Mouse (Mus musculus): ENCODE measurements around the gene Abraxas2.
A peak's percentile ranks its signal among the peaks of the same experiment; 100 is the strongest.

The Abraxas2 gene

GRCm38 (mm10) chr7:132859042-132859958 is at the start of gene Abraxas2:
Gene Abraxas2, plus strand, starts transcription at chr7:132859225.
- DNase-seq = peak; percentile 90 to 91

DNA sequence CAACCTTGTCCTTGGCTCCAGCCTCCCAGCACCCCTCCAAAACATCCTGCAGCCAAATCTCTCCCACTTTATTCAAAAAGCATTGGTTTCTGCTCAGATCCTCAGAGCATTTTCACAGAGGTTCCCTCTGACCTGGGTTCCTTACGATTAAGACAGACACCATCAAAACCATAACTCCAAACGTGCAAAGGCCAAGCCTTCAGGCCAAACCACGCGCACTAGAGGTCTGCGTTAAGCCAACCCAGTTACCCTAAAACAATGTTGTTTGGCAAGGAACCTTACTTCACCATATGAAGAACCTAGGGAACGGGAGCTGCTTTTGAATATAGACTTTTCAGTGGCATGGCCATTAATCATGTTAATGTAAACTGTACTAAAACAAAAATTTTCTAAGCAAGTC is 49.3 kb upstream of the Abraxas2 start:
- DNase-seq = no peak

DNA sequence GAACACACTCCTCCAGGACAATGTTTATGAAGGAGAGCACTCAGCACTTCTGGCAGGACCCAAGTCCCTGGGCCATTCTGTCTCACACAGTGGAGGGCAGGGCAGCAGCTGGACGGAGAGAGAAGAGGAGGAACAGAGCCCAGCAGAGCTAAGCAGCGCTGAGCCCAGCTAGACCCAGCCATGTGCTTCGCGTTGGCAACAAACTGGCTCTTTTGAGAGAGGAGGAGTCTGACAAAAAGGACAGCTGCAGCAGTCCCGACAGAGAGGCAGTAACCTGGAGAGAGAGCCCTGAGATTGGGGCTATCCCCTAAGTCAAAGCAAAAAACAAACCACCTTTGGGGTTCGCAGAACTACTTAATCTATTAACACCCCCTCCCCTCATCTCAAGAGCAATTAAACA is 48.7 kb upstream of the Abraxas2 start:
- peak; percentile 24 to 40 for DNase-seq

DNA sequence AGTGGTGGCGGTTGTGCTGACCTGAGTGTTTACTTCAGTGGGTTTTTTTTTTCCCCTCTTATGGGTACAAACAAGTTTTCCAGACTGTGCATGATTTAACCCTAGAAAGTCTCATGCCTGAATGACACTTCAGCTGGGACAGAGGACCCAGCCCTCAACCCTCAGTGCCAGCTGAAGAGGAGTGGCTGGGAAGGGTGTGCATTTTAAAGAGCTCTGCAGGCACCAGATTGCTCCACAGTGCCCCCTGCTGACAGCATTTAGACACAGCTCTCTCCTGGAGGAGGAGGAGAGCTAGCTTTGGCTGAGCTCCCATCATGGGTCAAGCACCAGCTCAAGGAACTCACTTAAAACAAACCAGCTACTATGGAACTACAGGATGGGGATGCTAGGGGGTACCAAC is 48.1 kb upstream of the Abraxas2 start:
- peak; percentile 90 to 91 for DNase-seq

GRCm38 (mm10) chr7:132811716-132812618 is 47.1 kb upstream of the Abraxas2 start:
- peak; percentile 49 to 51 for DNase-seq

DNA sequence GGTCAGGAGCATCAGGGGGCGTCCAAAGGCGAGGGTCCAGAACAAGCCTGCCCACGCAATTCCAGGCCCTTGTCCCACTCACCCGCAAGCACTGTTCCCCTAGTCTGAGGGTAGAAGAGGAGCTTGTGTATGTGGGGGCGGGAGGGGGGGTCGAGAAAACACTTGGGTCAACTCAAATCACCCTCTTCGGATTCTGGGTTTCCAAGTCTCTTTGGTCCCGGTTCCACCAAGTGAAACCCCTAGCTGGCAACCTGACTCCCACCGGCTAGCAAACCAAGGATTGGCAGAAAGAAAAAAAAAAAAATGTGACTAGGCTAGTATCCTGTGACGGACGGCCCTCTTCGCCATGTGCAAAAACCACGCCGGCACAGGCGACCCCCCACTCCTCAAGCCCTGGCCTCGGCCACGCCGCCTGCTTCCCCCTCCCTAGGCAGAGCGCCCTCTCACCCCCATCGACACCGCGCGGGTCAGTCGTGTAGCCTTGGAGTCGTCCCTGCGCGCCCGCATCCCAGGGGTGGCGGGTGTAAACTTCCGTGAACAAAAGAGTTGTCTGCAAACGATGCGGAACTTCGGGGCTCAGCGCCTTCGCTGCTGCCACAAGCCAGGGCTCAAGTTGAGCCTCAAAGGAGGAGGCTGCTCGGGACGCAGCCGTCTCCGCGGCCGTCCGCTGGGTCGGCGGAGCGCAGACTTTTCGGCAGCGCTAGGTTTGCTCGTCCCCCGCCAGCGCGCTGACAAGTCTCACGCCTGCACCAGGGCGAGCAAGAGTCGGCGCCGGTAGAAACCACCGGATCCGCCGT is 46.2 kb upstream of the Abraxas2 start:
- DNase-seq = peak in 1 of 2 experiments; percentile 73

GRCm38 (mm10) chr7:132813416-132814088 is 45.5 kb upstream of the Abraxas2 start, which contains the start of gene Fam53b:
Gene Fam53b, minus strand, starts transcription at chr7:132813886.
- DNase-seq = peak; percentile 69 to 75

DNA sequence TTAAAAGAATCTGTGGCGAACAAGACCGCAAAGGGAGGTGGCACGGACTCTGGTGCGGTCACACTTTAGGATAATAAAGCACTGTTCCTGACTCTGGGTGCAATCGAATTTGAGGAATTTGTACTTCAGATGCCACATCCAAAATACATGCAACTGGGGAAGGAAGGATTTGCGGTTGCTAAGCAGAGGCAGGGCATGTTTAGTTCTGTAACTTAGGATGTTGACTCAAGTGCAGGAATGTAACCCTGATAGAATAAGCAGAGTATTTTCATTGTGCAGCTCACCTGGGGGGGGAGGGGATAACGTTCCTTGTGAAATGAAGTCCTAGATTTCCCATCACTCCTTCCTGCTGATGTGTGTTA is 45.0 kb upstream of the Abraxas2 start:
- DNase-seq = no peak

DNA sequence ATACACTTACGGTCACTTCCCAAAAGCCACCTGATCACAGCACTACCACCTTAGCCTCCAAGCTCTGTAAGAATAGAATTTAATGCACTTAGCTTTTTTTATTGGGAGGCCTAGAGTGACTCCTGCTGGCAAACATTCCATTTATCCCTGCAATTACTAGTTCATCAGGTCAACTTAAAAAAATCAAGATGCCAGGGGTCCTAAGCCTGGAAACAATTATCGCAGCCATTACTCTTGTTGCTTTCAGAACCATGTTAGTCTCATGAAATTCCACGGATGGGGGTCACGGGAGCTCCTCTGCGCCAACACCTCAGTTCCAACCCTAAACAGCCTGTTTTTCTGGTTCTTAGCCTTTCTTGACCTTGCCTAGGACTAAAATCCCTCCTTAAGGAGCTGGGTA is 43.9 kb upstream of the Abraxas2 start:
- no peak for DNase-seq

GRCm38 (mm10) chr7:132816528-132816927 is 42.5 kb upstream of the Abraxas2 start:
- no peak for DNase-seq

DNA sequence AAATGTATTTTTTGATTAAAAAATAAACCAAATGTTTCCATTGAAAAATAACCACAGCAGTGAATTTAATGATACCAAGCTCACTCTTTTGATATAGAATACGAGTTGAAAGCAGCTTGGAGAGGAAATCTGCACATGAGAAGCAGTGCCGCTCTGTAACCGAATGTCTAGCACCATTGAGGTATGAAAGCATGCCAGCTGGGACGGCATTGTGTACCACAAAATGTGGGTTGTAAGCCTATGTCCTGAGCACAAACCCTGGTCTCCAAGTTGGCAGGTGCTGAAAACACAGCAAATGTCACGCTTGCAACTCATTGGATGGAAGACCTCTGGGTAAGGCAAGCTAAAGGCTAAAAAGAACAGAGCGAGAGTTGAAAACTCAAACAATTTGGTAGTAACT is 42.0 kb upstream of the Abraxas2 start:
- no peak for DNase-seq

GRCm38 (mm10) chr7:132820692-132821091 is 38.3 kb upstream of the Abraxas2 start:
- no peak for DNase-seq

GRCm38 (mm10) chr7:132823832-132824231 is 35.2 kb upstream of the Abraxas2 start:
- no peak for DNase-seq

DNA sequence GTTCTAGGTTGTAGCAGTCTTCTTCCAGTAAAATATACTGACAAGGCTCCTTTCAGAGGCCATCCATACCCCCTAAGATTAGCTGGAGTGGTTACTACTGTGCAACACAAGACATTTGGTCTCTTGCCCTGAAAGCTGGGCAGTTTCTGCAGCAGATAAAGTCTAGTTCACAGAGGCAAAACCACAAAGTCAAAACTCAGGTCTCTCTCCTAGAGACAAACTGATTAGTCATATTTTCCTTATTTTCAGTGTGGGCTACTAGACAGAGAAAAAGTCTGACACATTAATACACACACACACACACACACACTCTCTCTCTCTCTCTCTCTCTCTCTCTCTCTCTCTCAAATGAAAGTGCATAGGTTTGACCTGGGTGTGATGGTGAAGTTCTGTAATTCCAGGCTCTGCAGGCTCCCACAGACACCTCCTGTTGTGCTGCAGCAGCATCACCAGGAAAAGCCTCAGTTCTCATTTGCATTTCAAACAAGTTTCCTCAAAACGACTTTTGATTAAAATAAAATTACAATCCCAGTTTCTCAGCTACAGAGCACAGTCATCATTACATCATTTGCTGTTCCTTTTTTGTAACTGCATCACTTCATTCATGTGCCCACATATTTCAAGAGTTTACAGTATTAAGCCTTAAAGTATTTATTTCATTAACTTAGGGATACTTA is 34.5 kb upstream of the Abraxas2 start:
- no peak for DNase-seq

GRCm38 (mm10) chr7:132830955-132831354 is 28.1 kb upstream of the Abraxas2 start:
- DNase-seq = no peak

GRCm38 (mm10) chr7:132841287-132841686 is 17.7 kb upstream of the Abraxas2 start:
- DNase-seq = no peak

- DNase-seq = no peak
Measured at GRCm38 (mm10) chr7:132842455-132842854, 16.6 kb upstream of the Abraxas2 start.

DNA sequence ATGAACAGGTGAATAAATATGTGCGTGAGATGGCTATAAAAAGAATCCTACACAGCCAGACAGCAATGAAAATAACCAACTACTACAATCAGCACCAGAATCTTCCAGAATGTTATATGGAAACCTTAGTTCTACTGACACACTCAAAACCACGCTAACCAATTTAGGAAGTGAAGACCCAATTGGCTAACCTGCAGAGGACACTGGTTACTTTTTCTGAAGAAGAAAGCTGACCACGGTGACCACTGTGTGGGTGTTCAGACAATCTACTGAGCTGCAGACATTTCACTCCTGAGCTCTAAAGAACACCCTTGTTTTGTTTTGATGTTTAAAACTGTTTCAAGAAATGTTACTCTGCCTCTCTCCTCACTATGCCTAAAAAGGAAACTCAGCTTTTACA is 15.9 kb upstream of the Abraxas2 start:
- no peak for DNase-seq

DNA sequence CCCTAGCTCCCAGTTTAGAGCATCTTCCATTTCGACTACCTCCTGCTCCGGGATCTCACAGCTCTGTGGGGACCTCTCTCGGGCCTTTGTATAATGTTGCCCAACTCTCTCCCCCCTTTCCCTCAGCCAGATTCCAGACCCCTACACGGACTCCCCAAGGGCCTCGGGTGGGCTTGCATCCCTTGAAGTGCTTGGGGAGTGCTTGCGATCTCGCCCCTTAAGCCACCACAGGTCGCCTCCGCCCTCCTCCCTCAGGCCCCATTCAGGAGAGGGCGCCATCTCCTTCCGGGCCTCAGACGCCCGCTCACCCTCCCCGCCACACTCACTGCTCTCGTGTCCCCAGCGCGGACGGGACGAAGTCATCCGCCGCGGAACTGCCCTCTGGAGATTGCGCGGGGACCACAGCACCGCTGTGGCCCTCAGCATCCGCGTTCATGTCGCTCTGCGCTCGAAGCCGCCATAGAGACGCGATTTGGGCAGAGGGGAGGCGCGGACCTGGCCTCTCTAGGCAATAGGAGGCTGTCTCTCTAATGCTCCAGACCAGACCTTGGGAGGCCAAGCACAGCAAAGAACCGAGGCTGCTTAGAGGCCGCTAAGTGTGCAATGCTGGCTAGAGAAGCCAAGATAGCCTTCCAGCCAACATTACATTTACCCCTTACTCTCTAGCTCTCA is 6.7 kb upstream of the Abraxas2 start, which contains the start of gene Eef1akmt2:
Eef1akmt2 (minus strand) TSS at position 501 of the 672 bp plus-strand sequence.
- DNase-seq = peak; percentile 80 to 81

DNA sequence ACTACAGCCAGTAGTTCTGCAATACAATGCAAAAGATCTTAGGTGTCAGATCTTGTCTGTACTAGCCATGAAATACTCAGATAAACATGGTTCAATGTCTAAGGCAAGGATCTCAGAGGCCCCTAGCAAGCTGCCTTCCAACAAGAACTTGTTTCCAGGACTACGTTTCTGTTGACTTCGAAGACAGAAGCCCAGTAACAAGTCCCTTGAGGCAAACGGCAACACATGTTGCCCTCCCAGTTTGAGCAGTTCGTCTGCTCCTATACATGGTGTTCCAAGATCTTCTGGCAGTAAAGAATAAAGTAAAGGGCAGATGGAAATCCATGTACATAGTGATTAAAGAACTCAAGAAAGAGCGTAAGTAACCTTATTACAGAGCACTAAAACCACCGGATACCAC is 5.7 kb upstream of the Abraxas2 start:
- DNase-seq = no peak

DNA sequence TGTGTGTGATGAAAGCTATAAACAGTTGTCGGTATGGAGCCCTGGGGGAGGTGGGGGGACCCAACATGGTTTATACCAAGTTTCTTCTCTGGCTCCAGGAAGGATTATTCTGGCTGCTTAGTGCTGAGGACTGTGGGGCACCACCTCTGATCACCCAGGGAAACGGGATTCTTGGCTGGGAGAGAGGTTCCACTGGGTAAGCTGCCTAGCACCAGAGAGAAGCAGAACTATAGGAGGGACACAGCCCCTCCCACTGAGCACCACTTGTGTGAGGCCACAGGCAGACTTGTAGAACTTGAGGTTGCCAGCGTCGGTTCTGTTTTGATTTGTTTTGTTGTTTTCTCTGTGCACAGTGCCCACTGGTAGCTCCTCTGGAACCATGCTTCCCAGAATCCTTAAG is 5.1 kb upstream of the Abraxas2 start:
- no peak for DNase-seq
